Mouse (Mus musculus) E14TG2a.4 (cell line): ENCODE measurements around the gene Ift81.

Experiments used
- CTCF ChIP-seq: conservative IDR thresholded peaks from 2 replicates; pipeline ENCODE4 v1.5.1; 2014; ENCODE audit warnings: low read length
- POU5F1 ChIP-seq: IDR thresholded peaks from 2 replicates; pipeline ENCODE4 v1.6.1; 2014; ENCODE audit warnings: low read length, borderline replicate concordance

DNA sequence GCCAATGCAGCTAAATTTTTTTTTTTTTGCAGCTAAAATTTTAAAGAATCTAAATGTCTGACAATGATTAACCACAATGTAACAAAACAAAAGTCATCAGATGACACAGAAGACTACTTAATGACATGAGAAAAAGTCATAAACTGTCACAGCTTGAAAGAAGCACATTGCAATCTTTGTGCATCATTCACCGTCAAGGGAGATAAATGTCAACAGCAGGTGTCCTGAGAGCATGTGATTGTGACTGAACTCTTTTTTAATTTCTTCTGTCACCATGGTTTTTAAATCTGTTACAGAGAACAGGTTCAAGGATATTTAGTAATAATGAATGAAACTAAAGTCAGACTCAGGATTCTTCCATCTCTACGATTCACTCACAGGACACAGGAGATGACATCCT lies 9.4 kb downstream of the Ift81 start:
- TF ChIP-seq CTCF (no peak), POU5F1 (no peak)
